Mouse (Mus musculus): ENCODE data around the gene Olfr1425. TPM values are rescaled to one million over a fixed set of nuclear protein-coding genes. Genes with fewer than 3 reads are reported as not detected.
"Not testable (repeated sequence)": the region's sequence is repeated elsewhere in the genome, so short reads cannot be mapped to it uniquely, and the experiment has no call there.

Olfr1425 gene
- polyA plus RNA-seq, 1 experiment from 2014 or later, result not detected

- H3K36me3 ChIP-seq (ENCODE audit: insufficient read depth, low read length); H3K9ac ChIP-seq (replicated peaks; ENCODE audit: low read length); H3K27ac ChIP-seq (ENCODE audit: low read length); H3K27me3 ChIP-seq (ENCODE audit: insufficient read depth, low read length); H3K4me2 ChIP-seq (replicated peaks; ENCODE audit: low read depth, low read length); H3K4me1 ChIP-seq (ENCODE audit: insufficient read depth, low read length); H3K9me3 ChIP-seq (ENCODE audit: low read length); ATAC-seq (ENCODE audit: low FRiP score, low TSS enrichment); H3K4me3 ChIP-seq (ENCODE audit: low read length): not testable (repeated sequence)
- 90% methylated on average over 1 of the region's 1 CpGs for WGBS
Observed at GRCm38 (mm10) chr19:12062582-12062981, 14.9 kb downstream of the Olfr1425 start, which contains the start of gene Olfr1424. TSS of gene Olfr1424 (minus strand) at chr19:12062682.

GRCm38 (mm10) chr19:12043163-12043562 is 34.4 kb downstream of the Olfr1425 start:
- no peak overlapping the region for H3K4me3 ChIP-seq (ENCODE audit: low read length)
- H3K4me2 ChIP-seq (replicated peaks; ENCODE audit: low read depth, low read length), result no peak overlapping the region
- H3K27ac ChIP-seq (ENCODE audit: low read length), result no peak overlapping the region
- no peak overlapping the region for H3K9ac ChIP-seq (replicated peaks; ENCODE audit: low read length)
- no peaks in the 10 kb centered on the region for H3K36me3 ChIP-seq (ENCODE audit: insufficient read depth, low read length)
- 90% methylated on average over 5 of the region's 5 CpGs for WGBS
- no peaks in the 10 kb centered on the region for H3K27me3 ChIP-seq (ENCODE audit: insufficient read depth, low read length)
- H3K9me3 ChIP-seq (ENCODE audit: low read length), result no peaks in the 10 kb centered on the region
- ATAC-seq (ENCODE audit: low FRiP score, low TSS enrichment), result no peak
- H3K4me1 ChIP-seq (ENCODE audit: insufficient read depth, low read length), result no peaks in the 10 kb centered on the region

GRCm38 (mm10) chr19:12041217-12041616 is 36.3 kb downstream of the Olfr1425 start, which contains the start of gene Olfr1423:
TSS of gene Olfr1423 (minus strand) at chr19:12041317.
- Histone ChIP-seq H3K4me3 (ENCODE audit: low read length) (no peak within 1 kb of the TSS), H3K9me3 (ENCODE audit: low read length) (no peaks in the 10 kb centered on the region), H3K9ac (replicated peaks; ENCODE audit: low read length) (no peak within 1 kb of the TSS), H3K36me3 (ENCODE audit: insufficient read depth, low read length) (no peaks in the 10 kb centered on the region), H3K27me3 (ENCODE audit: insufficient read depth, low read length) (no peaks in the 10 kb centered on the region), H3K4me2 (replicated peaks; ENCODE audit: low read depth, low read length) (no peak within 1 kb of the TSS), H3K4me1 (ENCODE audit: insufficient read depth, low read length) (no peaks in the 10 kb centered on the region), H3K27ac (ENCODE audit: low read length) (no peak within 1 kb of the TSS)
- no peak for ATAC-seq (ENCODE audit: low FRiP score, low TSS enrichment)
- WGBS, result 44% methylated on average over 2 of the region's 2 CpGs

- Histone ChIP-seq H3K9me3 (ENCODE audit: low read length) (no peaks in the 10 kb centered on the region), H3K4me3 (ENCODE audit: low read length) (no peak overlapping the region), H3K27ac (ENCODE audit: low read length) (no peak overlapping the region), H3K4me2 (replicated peaks; ENCODE audit: low read depth, low read length) (no peak overlapping the region), H3K27me3 (ENCODE audit: insufficient read depth, low read length) (no peaks in the 10 kb centered on the region), H3K4me1 (ENCODE audit: insufficient read depth, low read length) (no peaks in the 10 kb centered on the region), H3K36me3 (ENCODE audit: insufficient read depth, low read length) (no peaks in the 10 kb centered on the region), H3K9ac (replicated peaks; ENCODE audit: low read length) (no peak overlapping the region)
- no peak for ATAC-seq (ENCODE audit: low FRiP score, low TSS enrichment)
Observed at GRCm38 (mm10) chr19:12037727-12038126, 39.8 kb downstream of the Olfr1425 start.

GRCm38 (mm10) chr19:12026606-12027005 is 50.9 kb downstream of the Olfr1425 start:
- Histone ChIP-seq H3K4me1 (ENCODE audit: insufficient read depth, low read length) (no peaks in the 10 kb centered on the region), H3K9me3 (ENCODE audit: low read length) (no peaks in the 10 kb centered on the region), H3K27me3 (ENCODE audit: insufficient read depth, low read length) (no peaks in the 10 kb centered on the region), H3K9ac (replicated peaks; ENCODE audit: low read length) (no peak overlapping the region), H3K27ac (ENCODE audit: low read length) (no peak overlapping the region), H3K4me2 (replicated peaks; ENCODE audit: low read depth, low read length) (no peak overlapping the region), H3K4me3 (ENCODE audit: low read length) (no peak overlapping the region), H3K36me3 (ENCODE audit: insufficient read depth, low read length) (no peaks in the 10 kb centered on the region)
- ATAC-seq (ENCODE audit: low FRiP score, low TSS enrichment), result no peak
- 87% methylated on average over 2 of the region's 2 CpGs for WGBS

- Histone ChIP-seq H3K4me1 (ENCODE audit: insufficient read depth, low read length) (no peaks in the 10 kb centered on the region), H3K9me3 (ENCODE audit: low read length) (no peaks in the 10 kb centered on the region), H3K4me3 (ENCODE audit: low read length) (no peak overlapping the region), H3K27ac (ENCODE audit: low read length) (no peak overlapping the region), H3K9ac (replicated peaks; ENCODE audit: low read length) (no peak overlapping the region), H3K27me3 (ENCODE audit: insufficient read depth, low read length) (no peaks in the 10 kb centered on the region), H3K36me3 (ENCODE audit: insufficient read depth, low read length) (no peaks in the 10 kb centered on the region), H3K4me2 (replicated peaks; ENCODE audit: low read depth, low read length) (no peak overlapping the region)
- 95% methylated on average over 3 of the region's 3 CpGs for WGBS
- ATAC-seq (ENCODE audit: low FRiP score, low TSS enrichment), result no peak
Observed at GRCm38 (mm10) chr19:12025333-12025732, 52.2 kb downstream of the Olfr1425 start.

GRCm38 (mm10) chr19:12024149-12024548 is 53.4 kb downstream of the Olfr1425 start:
- 78% methylated on average over 4 of the region's 4 CpGs for WGBS

More at GRCm38 (mm10) chr19:12024149-12024548, 53.4 kb downstream of the Olfr1425 start:
- Histone ChIP-seq H3K36me3 (ENCODE audit: insufficient read depth, low read length) (no peaks in the 10 kb centered on the region), H3K4me2 (replicated peaks; ENCODE audit: low read depth, low read length) (no peak overlapping the region), H3K27me3 (ENCODE audit: insufficient read depth, low read length) (no peaks in the 10 kb centered on the region), H3K4me3 (ENCODE audit: low read length) (no peak overlapping the region), H3K9me3 (ENCODE audit: low read length) (no peaks in the 10 kb centered on the region), H3K9ac (replicated peaks; ENCODE audit: low read length) (no peak overlapping the region), H3K27ac (ENCODE audit: low read length) (no peak overlapping the region), H3K4me1 (ENCODE audit: insufficient read depth, low read length) (no peaks in the 10 kb centered on the region)
- ATAC-seq (ENCODE audit: low FRiP score, low TSS enrichment), result no peak

Other genes starting within 250 kb of the Olfr1425 start
- 0.16 TPM in 1 of 2 replicates, not detected in the other for gene Olfr1417, start 238.5 kb downstream of the Olfr1425 start, polyA plus RNA-seq (2015; fragmentation: Nextera tagmentation; extraction: Ambion mirVana)
- not detected in 2 replicates for gene Olfr1418, start 216.7 kb downstream of the Olfr1425 start, polyA plus RNA-seq (2015; fragmentation: Nextera tagmentation; extraction: Ambion mirVana)
- gene Olfr1419, start 202.6 kb downstream of the Olfr1425 start, polyA plus RNA-seq (2015; fragmentation: Nextera tagmentation; extraction: Ambion mirVana), result not detected in 2 replicates
- not detected in 2 replicates for gene Olfr1420, start 191.2 kb downstream of the Olfr1425 start, polyA plus RNA-seq (2015; fragmentation: Nextera tagmentation; extraction: Ambion mirVana)
- 20.0 and 22.5 TPM in 2 replicates for gene Patl1, start 165.3 kb downstream of the Olfr1425 start, polyA plus RNA-seq (2015; fragmentation: Nextera tagmentation; extraction: Ambion mirVana)
- gene Osbp, start 111.8 kb downstream of the Olfr1425 start, polyA plus RNA-seq (2015; fragmentation: Nextera tagmentation; extraction: Ambion mirVana), result 4.1 and 4.2 TPM in 2 replicates
- not detected in 2 replicates for gene Olfr1423, start 36.4 kb downstream of the Olfr1425 start, polyA plus RNA-seq (2015; fragmentation: Nextera tagmentation; extraction: Ambion mirVana)
- not detected in 2 replicates for gene Olfr1424, start 15.0 kb downstream of the Olfr1425 start, polyA plus RNA-seq (2015; fragmentation: Nextera tagmentation; extraction: Ambion mirVana)
- not detected in 2 replicates for gene Olfr1426, start 14.3 kb upstream of the Olfr1425 start, polyA plus RNA-seq (2015; fragmentation: Nextera tagmentation; extraction: Ambion mirVana)
- gene Olfr1427, start 25.6 kb upstream of the Olfr1425 start, polyA plus RNA-seq (2015; fragmentation: Nextera tagmentation; extraction: Ambion mirVana), result not detected in 2 replicates
- not detected in 2 replicates for gene Olfr1428, start 38.2 kb upstream of the Olfr1425 start, polyA plus RNA-seq (2015; fragmentation: Nextera tagmentation; extraction: Ambion mirVana)
- gene Olfr76, start 45.5 kb upstream of the Olfr1425 start, polyA plus RNA-seq (2015; fragmentation: Nextera tagmentation; extraction: Ambion mirVana), result not detected in 2 replicates
- gene Olfr1555-ps1, start 92.4 kb upstream of the Olfr1425 start, polyA plus RNA-seq (2015; fragmentation: Nextera tagmentation; extraction: Ambion mirVana), result not detected in 2 replicates
- not detected in 2 replicates for gene Olfr1431, start 122.9 kb upstream of the Olfr1425 start, polyA plus RNA-seq (2015; fragmentation: Nextera tagmentation; extraction: Ambion mirVana)
- not detected in 2 replicates for gene Olfr1432, start 154.9 kb upstream of the Olfr1425 start, polyA plus RNA-seq (2015; fragmentation: Nextera tagmentation; extraction: Ambion mirVana)
- gene Olfr262, start 163.9 kb upstream of the Olfr1425 start, polyA plus RNA-seq (2015; fragmentation: Nextera tagmentation; extraction: Ambion mirVana), result not detected in 2 replicates
- not detected in 2 replicates for gene Olfr235, start 183.3 kb upstream of the Olfr1425 start, polyA plus RNA-seq (2015; fragmentation: Nextera tagmentation; extraction: Ambion mirVana)
- gene Olfr1434, start 202.1 kb upstream of the Olfr1425 start, polyA plus RNA-seq (2015; fragmentation: Nextera tagmentation; extraction: Ambion mirVana), result not detected in 2 replicates
- not detected in 2 replicates for gene Olfr1436, start 221.4 kb upstream of the Olfr1425 start, polyA plus RNA-seq (2015; fragmentation: Nextera tagmentation; extraction: Ambion mirVana)
- not detected in 2 replicates for gene Olfr1437, start 247.4 kb upstream of the Olfr1425 start, polyA plus RNA-seq (2015; fragmentation: Nextera tagmentation; extraction: Ambion mirVana)

All from kidney, embryonic 16.5 days (tissue).